Mouse (Mus musculus) limb, embryonic 11.5 days (tissue): Measurements from ENCODE around the gene Pard6b. TPM values are rescaled to one million over a fixed set of nuclear protein-coding genes. Genes with fewer than 3 reads are reported as not detected.
"Not testable (repeated sequence)": the region's sequence is repeated elsewhere in the genome, so short reads cannot be mapped to it uniquely, and the experiment has no call there.

Experiments used
- ATAC-seq: fragments of 200-750 bp; cut with Nextera tagmentation; 2 replicates; pipeline ENCODE4 v1.8.0; 2017; ENCODE audit warnings: low read depth; ENCODE audit not compliant: insufficient number of reproducible peaks, low FRiP score, low TSS enrichment
- DNase-seq: peaks from one replicate; pipeline ENCODE4 v3.0.0-alpha.2; 2015; ENCODE audit warnings: low spot score
- H3K27ac ChIP-seq: fragments of 300-500 bp; sonication (generic); replicated peaks from 2 replicates; pipeline ENCODE4 v1.5.1; 2014; ENCODE audit warnings: low read depth, mild to moderate bottlenecking, low read length
- H3K27me3 ChIP-seq: fragments of 300-500 bp; sonication (generic); 2 replicates; pipeline ENCODE4 v1.6.1; 2014; ENCODE audit warnings: mild to moderate bottlenecking, low read length, mixed read lengths; ENCODE audit not compliant: control insufficient read depth, insufficient read depth
- H3K36me3 ChIP-seq: fragments of 300-500 bp; sonication (generic); 2 replicates; pipeline ENCODE4 v1.6.1; 2014; ENCODE audit warnings: mild to moderate bottlenecking, low read length, moderate library complexity, mixed read lengths; ENCODE audit not compliant: control insufficient read depth, insufficient read depth
- H3K4me1 ChIP-seq: fragments of 300-500 bp; sonication (generic); 2 replicates; pipeline ENCODE4 v1.6.1; 2014; ENCODE audit warnings: low read length, mixed read lengths; ENCODE audit not compliant: control insufficient read depth, insufficient read depth
- H3K4me2 ChIP-seq: fragments of 300-500 bp; sonication (generic); 2 replicates; pipeline ENCODE4 v1.6.1; 2014; ENCODE audit warnings: low read depth, mild to moderate bottlenecking, moderate library complexity; ENCODE audit not compliant: severe bottlenecking
- H3K4me3 ChIP-seq: fragments of 300-500 bp; sonication (generic); 2 replicates; pipeline ENCODE4 v1.5.1; 2014; ENCODE audit warnings: low read depth, low read length
- H3K9ac ChIP-seq: fragments of 300-500 bp; sonication (generic); 2 replicates; pipeline ENCODE4 v1.6.1; 2014; ENCODE audit warnings: mild to moderate bottlenecking, low read length
- H3K9me3 ChIP-seq: fragments of 300-500 bp; sonication (generic); 2 replicates; pipeline ENCODE4 v1.6.1; 2016; ENCODE audit warnings: low read length; ENCODE audit not compliant: control insufficient read depth
- WGBS: fragments of 180-500 bp; shearing (Covaris S2); extraction: QIAGEN DNeasy Blood & Tissue Kit; methylation state at CpG from one replicate; pipeline ENCODE4 v1.1.7; 2014; 5-methylcytosine and 5-hydroxymethylcytosine counted together
- polyA plus RNA-seq: library from polyadenylated mRNA; unstranded; fragments of >200 nt; fragmentation: Nextera tagmentation; extraction: Ambion mirVana; gene quantifications from 2 replicates; pipeline ENCODE4 v1.2.1, GENCODE M21; 2014

The Pard6b gene
- polyA plus RNA-seq, 1 experiment from 2014 or later = 5.7 TPM

DNA sequence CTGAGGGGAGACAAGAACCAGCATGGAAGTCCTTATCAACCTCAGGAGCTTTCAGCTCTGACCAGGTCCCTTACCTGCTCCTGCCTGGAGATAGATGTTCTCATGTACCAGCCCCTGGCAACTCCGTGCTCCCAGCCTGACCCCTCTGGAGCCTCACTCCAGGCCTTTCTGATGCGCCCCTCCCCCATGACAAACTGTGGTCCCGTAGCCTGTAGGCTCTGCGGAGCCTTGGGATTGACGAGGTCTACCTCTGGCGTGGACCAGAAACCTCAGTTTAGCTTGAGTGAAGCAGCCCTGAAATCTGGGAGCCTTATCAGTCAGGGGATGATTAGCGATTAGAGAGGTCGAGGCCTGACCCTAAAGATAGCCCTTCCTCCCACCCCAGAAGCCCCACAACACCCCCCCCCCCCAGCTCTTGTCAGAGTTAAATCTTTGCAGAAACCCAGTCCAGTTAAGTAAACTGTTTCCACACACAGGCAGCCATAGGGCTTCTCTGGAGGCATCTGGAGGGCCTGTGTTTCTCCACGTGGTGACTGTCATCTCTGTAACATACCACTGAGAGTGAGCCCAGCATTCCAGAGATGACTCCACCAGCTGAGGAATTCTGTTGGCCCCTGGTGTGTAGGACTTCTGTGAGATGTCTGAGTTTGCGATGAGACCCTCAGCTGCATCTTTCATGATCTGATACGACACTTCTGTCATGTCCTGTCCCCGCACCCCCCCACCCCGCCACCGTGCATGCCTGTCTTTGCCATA is 24.7 kb upstream of the Pard6b start:
- no peak for ATAC-seq
- H3K27ac ChIP-seq = no peak overlapping the region
- H3K4me3 ChIP-seq = no peak overlapping the region
- 13% methylated on average over 14 of the region's 14 CpGs for WGBS
- H3K9ac ChIP-seq = no peak overlapping the region
- peaks cover 3% of the 10 kb centered on the region for H3K27me3 ChIP-seq
- H3K4me1 ChIP-seq = peaks cover 11% of the 10 kb centered on the region
- H3K4me2 ChIP-seq = no peak overlapping the region
- H3K36me3 ChIP-seq = no peaks in the 10 kb centered on the region
- no peaks in the 10 kb centered on the region for H3K9me3 ChIP-seq
- peak; percentile 43 for DNase-seq

DNA sequence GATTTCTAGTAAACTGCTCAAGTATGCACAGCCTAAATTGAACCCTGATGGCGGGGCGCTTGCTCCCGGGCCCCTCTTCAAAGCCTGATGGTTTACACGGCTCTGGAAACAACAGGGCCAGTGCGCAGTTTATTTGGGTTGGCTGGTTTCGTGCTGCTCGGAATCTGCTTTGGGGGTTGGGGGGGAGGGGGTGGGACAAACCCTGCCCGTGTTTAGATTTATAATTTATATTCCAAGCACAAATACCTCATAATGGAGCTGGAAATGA is 24.2 kb upstream of the Pard6b start:
- Histone ChIP-seq H3K36me3 (no peaks in the 10 kb centered on the region), H3K4me1 (peaks cover 11% of the 10 kb centered on the region), H3K27me3 (no peaks in the 10 kb centered on the region; the same call in 1 of the 2 replicates), H3K4me3 (no peak overlapping the region), H3K4me2 (no peak overlapping the region), H3K9ac (no peak overlapping the region), H3K9me3 (no peaks in the 10 kb centered on the region), H3K27ac (no peak overlapping the region)
- DNase-seq = peak; percentile 56
- 16% methylated on average over 8 of the region's 8 CpGs for WGBS
- no peak for ATAC-seq

DNA sequence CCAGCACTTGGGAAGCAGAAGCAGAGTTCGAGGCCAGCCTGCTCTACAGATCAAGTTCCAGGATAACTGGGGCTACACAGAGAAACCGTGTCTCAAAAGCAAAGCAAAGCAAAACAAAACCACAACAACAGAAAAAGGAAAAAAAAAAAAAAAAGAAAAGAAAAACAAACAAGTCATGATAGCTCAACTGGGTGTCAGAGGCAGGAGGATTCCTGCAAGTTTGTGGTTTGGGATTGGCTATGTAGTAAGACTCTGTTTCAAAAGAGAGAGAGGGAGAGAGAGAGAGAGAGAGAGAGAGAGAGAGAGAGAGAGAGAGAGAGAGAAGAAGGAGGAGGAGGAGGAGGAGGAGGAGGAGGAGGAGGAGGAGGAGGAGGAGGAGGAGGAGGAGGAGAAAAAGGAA is 22.9 kb upstream of the Pard6b start:
- 67% methylated on average over 2 of the region's 2 CpGs for WGBS
- not testable (repeated sequence) for DNase-seq, ATAC-seq, H3K9me3 ChIP-seq, H3K4me3 ChIP-seq, H3K36me3 ChIP-seq, H3K4me2 ChIP-seq, H3K27me3 ChIP-seq, H3K9ac ChIP-seq, H3K27ac ChIP-seq
- peaks cover 11% of the 10 kb centered on the region for H3K4me1 ChIP-seq

DNA sequence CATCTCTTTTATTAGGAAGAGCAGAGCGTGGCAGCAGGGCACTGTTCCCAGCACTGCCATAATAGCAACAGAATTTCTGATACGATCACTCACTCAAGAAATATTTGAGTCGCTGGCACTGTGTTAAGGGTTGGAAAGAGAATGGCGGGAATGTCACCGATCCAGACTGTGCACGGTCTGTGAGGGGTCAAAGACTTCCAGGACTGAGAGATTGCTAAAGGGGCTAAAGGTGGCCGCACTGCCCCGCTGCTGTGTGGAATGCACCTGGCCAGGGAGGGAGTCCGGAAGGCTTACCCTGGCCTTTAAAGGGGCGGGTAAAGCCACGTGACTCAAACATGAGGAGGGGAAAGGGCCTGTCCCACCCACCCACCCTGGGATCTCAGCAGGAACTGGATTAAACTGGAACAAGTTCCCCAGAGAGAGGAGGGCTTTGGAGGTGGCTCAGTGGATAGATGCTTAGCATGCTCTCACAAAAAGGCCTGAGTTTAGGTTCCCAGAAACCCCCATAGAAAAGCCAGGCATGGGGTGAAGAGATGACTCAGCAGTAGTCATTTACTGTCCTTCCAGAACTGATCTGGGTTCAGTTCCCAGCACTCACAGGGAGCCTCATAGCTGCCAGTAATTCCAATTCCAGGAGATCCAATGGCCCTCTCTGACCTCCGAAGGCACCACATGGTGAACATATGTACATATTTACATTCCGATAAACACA is 22.2 kb upstream of the Pard6b start:
- H3K9ac ChIP-seq = no peak overlapping the region
- no peak overlapping the region for H3K27ac ChIP-seq
- H3K9me3 ChIP-seq = no peaks in the 10 kb centered on the region
- ATAC-seq (no peak), DNase-seq (no peak)
- H3K4me1 ChIP-seq = peaks cover 11% of the 10 kb centered on the region
- 31% methylated on average over 13 of the region's 13 CpGs for WGBS
- H3K4me2 ChIP-seq = no peak overlapping the region
- no peaks in the 10 kb centered on the region for H3K27me3 ChIP-seq
- no peak overlapping the region for H3K4me3 ChIP-seq
- H3K36me3 ChIP-seq = no peaks in the 10 kb centered on the region

DNA sequence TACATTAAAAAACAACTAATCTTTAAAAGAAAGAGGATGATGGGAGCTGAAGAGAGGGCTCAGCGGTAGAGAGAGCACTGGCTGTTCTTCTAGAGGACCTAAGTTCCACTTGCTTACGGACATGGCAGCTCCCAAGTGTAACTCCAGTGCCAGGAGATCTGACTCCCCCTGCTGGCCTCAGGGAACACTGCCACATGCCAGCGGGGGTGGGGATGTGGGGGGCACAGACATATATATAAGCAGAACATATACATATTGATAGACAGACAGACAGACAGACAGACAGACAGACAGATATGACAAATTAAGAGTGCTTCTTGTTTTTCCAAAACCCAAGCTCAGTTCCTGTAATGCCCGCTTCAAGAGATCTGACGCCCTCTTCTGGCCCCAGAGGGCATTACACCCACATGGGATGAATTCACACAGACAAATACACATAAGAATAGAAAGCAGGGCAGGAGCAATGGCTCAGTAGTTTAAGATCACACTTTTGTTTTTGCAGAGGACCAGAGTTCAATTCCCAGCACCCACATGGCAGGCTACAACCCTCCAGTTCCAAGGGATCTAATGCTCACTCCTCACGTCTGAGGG is 21.5 kb upstream of the Pard6b start:
- Histone ChIP-seq H3K9me3 (no peaks in the 10 kb centered on the region), H3K36me3 (no peaks in the 10 kb centered on the region), H3K4me3 (no peak overlapping the region), H3K4me1 (peaks cover 11% of the 10 kb centered on the region), H3K4me2 (no peak overlapping the region), H3K9ac (no peak overlapping the region), H3K27ac (no peak overlapping the region), H3K27me3 (no peaks in the 10 kb centered on the region)
- WGBS = 82% methylated on average over 6 of the region's 6 CpGs
- DNase-seq (no peak), ATAC-seq (no peak)

DNA sequence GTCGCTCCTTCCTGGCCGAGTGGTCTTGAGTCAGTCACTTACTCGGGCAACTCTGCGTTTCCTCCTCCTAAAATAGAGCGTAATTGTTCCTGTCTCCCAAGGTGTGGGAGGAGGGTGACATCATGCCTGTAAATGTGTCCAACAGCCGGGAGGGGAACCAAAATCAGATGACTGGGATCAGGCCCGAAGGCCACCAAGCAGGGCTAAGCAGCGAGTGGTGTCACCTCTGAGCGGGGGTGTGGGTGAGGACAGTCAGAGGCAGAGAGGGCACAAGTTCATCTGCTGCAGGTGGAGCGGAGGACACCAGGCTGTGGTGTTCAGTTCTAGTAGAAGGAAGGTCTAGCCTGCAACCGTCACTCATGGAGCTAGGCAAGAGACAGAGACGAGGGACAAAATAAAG is 17.1 kb upstream of the Pard6b start:
- no peak overlapping the region for H3K4me3 ChIP-seq
- no peaks in the 10 kb centered on the region for H3K27me3 ChIP-seq
- ATAC-seq = no peak
- no peaks in the 10 kb centered on the region for H3K9me3 ChIP-seq
- no peak for DNase-seq
- 86% methylated on average over 12 of the region's 12 CpGs for WGBS
- no peak overlapping the region for H3K9ac ChIP-seq
- H3K36me3 ChIP-seq = no peaks in the 10 kb centered on the region
- H3K4me1 ChIP-seq = no peaks in the 10 kb centered on the region; the same call in 1 of the 2 replicates
- no peak overlapping the region for H3K27ac ChIP-seq
- no peak overlapping the region for H3K4me2 ChIP-seq

DNA sequence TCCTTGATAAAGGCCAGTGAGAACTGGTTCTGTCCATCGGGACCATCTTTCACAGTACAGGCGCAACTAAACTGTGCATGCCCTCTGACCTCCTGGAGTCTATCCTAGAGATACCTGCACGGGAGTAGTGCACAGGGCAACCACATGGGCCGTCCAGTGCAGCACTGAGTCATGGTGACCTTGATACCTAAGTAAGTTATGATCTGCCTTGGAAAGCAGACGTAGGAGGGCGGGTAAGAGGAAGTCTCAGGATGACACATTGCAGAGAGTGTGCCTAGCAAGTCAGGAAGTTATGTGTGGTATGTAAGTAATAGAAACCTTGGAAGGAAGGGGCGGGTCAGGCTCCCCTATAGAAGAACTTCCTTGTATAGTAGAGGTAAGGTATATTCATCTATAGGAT is 15.3 kb upstream of the Pard6b start:
- WGBS = 77% methylated on average over 7 of the region's 7 CpGs
- Histone ChIP-seq H3K4me2 (no peak overlapping the region), H3K27ac (no peak overlapping the region), H3K9me3 (no peaks in the 10 kb centered on the region), H3K4me3 (no peak overlapping the region), H3K4me1 (no peaks in the 10 kb centered on the region), H3K36me3 (no peaks in the 10 kb centered on the region), H3K9ac (no peak overlapping the region), H3K27me3 (no peaks in the 10 kb centered on the region)
- ATAC-seq (no peak), DNase-seq (no peak)

DNA sequence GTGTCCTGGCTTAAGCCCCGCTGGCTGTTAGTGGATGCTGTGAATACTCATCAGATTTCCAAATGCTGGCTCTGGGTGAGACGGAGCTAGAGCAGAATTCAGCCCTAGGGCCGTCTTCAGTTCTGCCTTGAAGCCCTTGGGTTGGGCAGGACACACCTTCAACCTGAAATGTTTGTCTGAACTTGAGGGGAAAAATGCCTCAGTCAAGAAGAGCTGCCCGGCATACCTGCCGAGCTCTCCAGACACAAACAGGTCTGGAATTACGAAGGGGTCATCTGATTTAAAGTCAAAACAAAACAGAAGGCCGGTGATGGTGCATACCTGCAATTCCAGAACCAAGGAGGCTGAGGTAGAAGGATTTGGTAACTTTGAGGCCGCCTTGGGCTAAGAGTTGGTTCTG is 14.0 kb upstream of the Pard6b start:
- Histone ChIP-seq H3K9me3 (no peaks in the 10 kb centered on the region), H3K9ac (no peak overlapping the region), H3K4me1 (no peaks in the 10 kb centered on the region), H3K27me3 (no peaks in the 10 kb centered on the region), H3K4me3 (no peak overlapping the region), H3K27ac (no peak overlapping the region), H3K4me2 (no peak overlapping the region), H3K36me3 (no peaks in the 10 kb centered on the region)
- ATAC-seq (no peak), DNase-seq (no peak)
- WGBS = 62% methylated on average over 8 of the region's 8 CpGs
